Mouse (Mus musculus) forebrain, embryonic 13.5 days (tissue): ENCODE measurements around the gene Creb5. TPM values are rescaled to one million over a fixed set of nuclear protein-coding genes. Genes with fewer than 3 reads are reported as not detected.

Experiments used
- ATAC-seq: fragments of 200-750 bp; cut with Nextera tagmentation; 2 replicates; pipeline ENCODE4 v1.8.0; 2017
- H3K27ac ChIP-seq: fragments of 300-500 bp; sonication (generic); 2 replicates; pipeline ENCODE4 v1.5.1; 2015; ENCODE audit warnings: inconsistent platforms, mild to moderate bottlenecking, moderate library complexity
- H3K27me3 ChIP-seq: fragments of 300-500 bp; sonication (generic); 2 replicates; pipeline ENCODE4 v1.6.1; 2015; ENCODE audit warnings: mild to moderate bottlenecking, inconsistent platforms
- H3K36me3 ChIP-seq: fragments of 300-500 bp; sonication (generic); 2 replicates; pipeline ENCODE4 v1.6.1; 2015; ENCODE audit warnings: mild to moderate bottlenecking, inconsistent platforms; ENCODE audit not compliant: poor library complexity, severe bottlenecking
- H3K4me1 ChIP-seq: fragments of 300-500 bp; sonication (generic); 2 replicates; pipeline ENCODE4 v1.6.1; 2015; ENCODE audit warnings: inconsistent platforms
- H3K4me2 ChIP-seq: fragments of 300-500 bp; sonication (generic); 2 replicates; pipeline ENCODE4 v1.6.1; 2015; ENCODE audit warnings: inconsistent platforms, mild to moderate bottlenecking, moderate library complexity
- H3K4me3 ChIP-seq: fragments of 300-500 bp; sonication (generic); 2 replicates; pipeline ENCODE4 v1.5.1; 2015; ENCODE audit warnings: mild to moderate bottlenecking, inconsistent platforms
- H3K9ac ChIP-seq: fragments of 300-500 bp; sonication (generic); 2 replicates; pipeline ENCODE4 v1.6.1; 2015; ENCODE audit warnings: mild to moderate bottlenecking, inconsistent platforms
- H3K9me3 ChIP-seq: fragments of 300-500 bp; sonication (generic); replicated peaks from 2 replicates; pipeline ENCODE4 v1.6.1; 2016; ENCODE audit warnings: inconsistent platforms
- WGBS: fragments of 180-500 bp; shearing (Covaris S2); methylation state at CpG from one replicate; pipeline ENCODE4 v1.1.7; 2015; 5-methylcytosine and 5-hydroxymethylcytosine counted together
- polyA plus RNA-seq: library from polyadenylated mRNA; unstranded; fragments of >200 nt; fragmentation: Nextera tagmentation; extraction: Ambion mirVana; gene quantifications from 2 replicates; pipeline ENCODE4 v1.2.1, GENCODE M21; 2015

Gene Creb5
- polyA plus RNA-seq, 1 experiment from 2014 or later = 31.7 TPM

- WGBS = 92% methylated on average over 3 of the region's 3 CpGs
- no peaks in the 10 kb centered on the region for H3K9me3 ChIP-seq
- no peak overlapping the region for H3K9ac ChIP-seq
- no peaks in the 10 kb centered on the region for H3K27me3 ChIP-seq
- no peaks in the 10 kb centered on the region for H3K36me3 ChIP-seq
- H3K4me1 ChIP-seq = no peaks in the 10 kb centered on the region
- ATAC-seq = no peak
- no peak overlapping the region for H3K27ac ChIP-seq
- H3K4me2 ChIP-seq = no peak overlapping the region
- H3K4me3 ChIP-seq = no peak overlapping the region
These were observed 221.9 kb downstream of the Creb5 start for GRCm38 (mm10) chr6:53508847-53509494.

DNA sequence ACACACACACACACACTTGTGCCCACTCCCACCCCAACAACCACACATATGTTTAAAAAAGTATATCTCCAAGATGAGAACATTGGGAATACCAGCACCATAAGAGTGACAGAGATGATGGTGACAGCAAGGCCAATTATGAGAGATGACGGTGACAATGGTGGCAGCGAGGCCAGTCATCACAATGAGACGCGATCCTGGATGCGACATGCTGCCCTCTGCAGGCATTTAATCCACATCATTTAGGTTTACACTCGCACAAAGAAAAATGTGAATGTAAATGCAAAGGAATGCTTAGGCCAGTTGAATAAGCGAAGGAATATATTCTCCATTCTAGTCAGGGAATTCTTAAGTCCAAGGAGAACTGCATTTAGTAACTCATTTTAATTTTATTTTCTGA lies 222.9 kb downstream of the Creb5 start:
- H3K4me2 ChIP-seq = no peak overlapping the region
- H3K4me3 ChIP-seq = no peak overlapping the region
- H3K9me3 ChIP-seq = no peaks in the 10 kb centered on the region
- no peak overlapping the region for H3K9ac ChIP-seq
- 64% methylated on average over 7 of the region's 7 CpGs for WGBS
- ATAC-seq = no peak
- no peaks in the 10 kb centered on the region for H3K4me1 ChIP-seq
- H3K27ac ChIP-seq = no peak overlapping the region
- no peaks in the 10 kb centered on the region for H3K36me3 ChIP-seq
- H3K27me3 ChIP-seq = no peaks in the 10 kb centered on the region

GRCm38 (mm10) chr6:53512226-53512625 lies 225.2 kb downstream of the Creb5 start:
- WGBS = 86% methylated on average over 8 of the region's 8 CpGs
- no peaks in the 10 kb centered on the region for H3K9me3 ChIP-seq

GRCm38 (mm10) chr6:53513380-53513779 lies 226.3 kb downstream of the Creb5 start:
- Histone ChIP-seq H3K4me2 (no peak overlapping the region), H3K9ac (no peak overlapping the region), H3K4me1 (peaks cover 4% of the 10 kb centered on the region; the same call in 1 of the 2 replicates), H3K9me3 (no peaks in the 10 kb centered on the region), H3K4me3 (no peak overlapping the region), H3K27ac (no peak overlapping the region), H3K36me3 (no peaks in the 10 kb centered on the region), H3K27me3 (no peaks in the 10 kb centered on the region)
- WGBS = 87% methylated on average over 2 of the region's 2 CpGs
- ATAC-seq = no peak

More at GRCm38 (mm10) chr6:53512226-53512625, 225.2 kb downstream of the Creb5 start:
- Histone ChIP-seq H3K27me3 (no peaks in the 10 kb centered on the region), H3K4me2 (no peak overlapping the region), H3K4me3 (no peak overlapping the region), H3K27ac (no peak overlapping the region), H3K9ac (no peak overlapping the region), H3K4me1 (peaks cover 2% of the 10 kb centered on the region; the same call in 1 of the 2 replicates), H3K36me3 (no peaks in the 10 kb centered on the region)
- ATAC-seq = no peak

DNA sequence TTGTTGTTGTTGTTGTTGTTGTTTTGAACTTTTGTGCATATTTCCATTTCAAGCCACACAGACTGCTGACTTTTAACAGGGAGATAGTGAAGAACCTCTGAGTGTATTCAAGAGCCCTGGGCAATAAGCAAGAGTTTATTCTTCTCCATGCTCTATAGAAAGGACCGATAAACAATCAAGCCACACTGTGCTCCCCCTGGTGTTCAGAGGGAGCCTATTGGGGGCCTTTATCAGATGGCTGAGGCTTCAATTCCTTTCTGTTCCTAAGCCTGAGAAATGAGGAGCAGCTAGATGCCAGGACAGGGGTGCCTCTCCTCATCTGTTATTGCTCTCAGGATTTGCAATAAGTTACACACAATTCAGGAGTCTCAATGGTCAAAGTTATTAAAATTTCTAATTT lies 227.8 kb downstream of the Creb5 start:
- Histone ChIP-seq H3K9ac (no peak overlapping the region), H3K4me1 (peaks cover 4% of the 10 kb centered on the region; the same call in 1 of the 2 replicates), H3K4me2 (no peak overlapping the region), H3K9me3 (no peaks in the 10 kb centered on the region), H3K27ac (no peak overlapping the region), H3K27me3 (no peaks in the 10 kb centered on the region), H3K4me3 (no peak overlapping the region), H3K36me3 (no peaks in the 10 kb centered on the region)
- ATAC-seq = no peak
- 48% methylated on average over 1 of the region's 1 CpGs for WGBS

GRCm38 (mm10) chr6:53515611-53516010 lies 228.5 kb downstream of the Creb5 start:
- Histone ChIP-seq H3K4me2 (no peak overlapping the region), H3K27me3 (no peaks in the 10 kb centered on the region), H3K4me1 (peaks cover 4% of the 10 kb centered on the region; the same call in 1 of the 2 replicates), H3K4me3 (no peak overlapping the region), H3K27ac (no peak overlapping the region), H3K36me3 (no peaks in the 10 kb centered on the region), H3K9me3 (no peaks in the 10 kb centered on the region), H3K9ac (no peak overlapping the region)
- ATAC-seq = no peak
- 81% methylated on average over 4 of the region's 4 CpGs for WGBS

GRCm38 (mm10) chr6:53517371-53517945 lies 230.4 kb downstream of the Creb5 start:
- Histone ChIP-seq H3K27me3 (no peaks in the 10 kb centered on the region), H3K9me3 (no peaks in the 10 kb centered on the region), H3K4me1 (peaks cover 4% of the 10 kb centered on the region; the same call in 1 of the 2 replicates), H3K9ac (no peak overlapping the region), H3K36me3 (no peaks in the 10 kb centered on the region), H3K27ac (no peak overlapping the region), H3K4me3 (no peak overlapping the region), H3K4me2 (no peak overlapping the region)
- WGBS = 44% methylated on average over 5 of the region's 5 CpGs
- no peak for ATAC-seq

DNA sequence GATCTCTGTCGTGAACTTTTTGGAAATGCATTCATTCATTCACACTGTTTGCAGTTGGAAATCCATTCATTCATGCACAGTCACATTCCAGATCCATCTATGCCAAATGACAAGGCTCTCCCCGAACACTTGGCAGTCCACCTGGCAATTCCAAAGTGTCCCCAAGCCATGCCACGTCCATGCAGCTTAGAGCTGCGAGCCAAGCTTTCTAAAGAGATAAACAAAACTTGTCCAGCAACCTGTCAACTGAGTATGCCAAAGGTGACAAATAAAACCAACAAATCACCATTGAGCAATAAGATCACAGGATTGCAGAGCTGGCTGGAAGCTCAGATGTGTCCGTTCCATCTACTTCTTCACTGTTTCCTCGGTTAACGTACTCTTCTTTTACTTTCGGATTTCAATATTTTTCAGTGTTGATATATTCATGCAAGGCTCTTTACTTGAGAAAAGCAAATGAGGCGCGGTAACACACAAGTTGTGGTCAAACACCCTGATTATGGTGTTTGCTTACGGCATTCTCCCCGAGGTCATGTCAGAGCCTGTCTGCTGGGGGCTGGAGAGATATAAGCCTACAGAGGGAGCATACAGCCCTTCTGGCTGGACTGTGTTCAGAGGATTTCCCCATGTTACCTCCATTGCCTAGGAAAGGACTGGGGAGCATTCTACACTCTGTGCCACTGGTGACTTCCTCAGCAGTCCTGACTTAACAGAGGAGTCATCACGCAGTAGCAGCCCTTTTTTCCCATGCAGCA lies 236.8 kb downstream of the Creb5 start:
- Histone ChIP-seq H3K27me3 (no peaks in the 10 kb centered on the region), H3K4me1 (no peaks in the 10 kb centered on the region), H3K9me3 (no peaks in the 10 kb centered on the region), H3K9ac (no peak overlapping the region), H3K27ac (no peak overlapping the region), H3K4me2 (no peak overlapping the region), H3K36me3 (no peaks in the 10 kb centered on the region), H3K4me3 (no peak overlapping the region)
- WGBS = 92% methylated on average over 13 of the region's 13 CpGs
- no peak for ATAC-seq

DNA sequence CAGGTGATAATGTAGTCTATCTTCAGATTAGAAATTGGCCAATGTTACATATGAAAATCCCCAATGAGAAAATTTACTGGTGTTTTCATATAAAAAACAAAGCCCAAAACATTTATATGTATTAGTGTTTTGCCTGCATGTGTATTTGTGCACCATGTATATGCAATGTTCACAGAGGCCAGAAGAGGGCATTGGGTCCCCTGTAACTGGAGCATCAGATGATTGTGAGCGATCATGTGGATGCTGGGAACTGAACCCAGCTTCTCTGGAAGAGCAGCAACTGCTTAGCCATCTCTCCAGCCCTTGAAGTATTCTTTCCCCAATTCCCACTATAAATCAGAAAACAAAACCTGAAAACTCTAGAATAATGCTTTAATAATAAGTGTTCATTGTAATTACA lies 239.4 kb downstream of the Creb5 start:
- Histone ChIP-seq H3K9me3 (no peaks in the 10 kb centered on the region), H3K4me3 (no peak overlapping the region), H3K4me2 (no peak overlapping the region), H3K27me3 (no peaks in the 10 kb centered on the region), H3K4me1 (no peaks in the 10 kb centered on the region), H3K27ac (no peak overlapping the region), H3K9ac (no peak overlapping the region), H3K36me3 (no peaks in the 10 kb centered on the region)
- 97% methylated on average over 1 of the region's 1 CpGs for WGBS
- no peak for ATAC-seq

DNA sequence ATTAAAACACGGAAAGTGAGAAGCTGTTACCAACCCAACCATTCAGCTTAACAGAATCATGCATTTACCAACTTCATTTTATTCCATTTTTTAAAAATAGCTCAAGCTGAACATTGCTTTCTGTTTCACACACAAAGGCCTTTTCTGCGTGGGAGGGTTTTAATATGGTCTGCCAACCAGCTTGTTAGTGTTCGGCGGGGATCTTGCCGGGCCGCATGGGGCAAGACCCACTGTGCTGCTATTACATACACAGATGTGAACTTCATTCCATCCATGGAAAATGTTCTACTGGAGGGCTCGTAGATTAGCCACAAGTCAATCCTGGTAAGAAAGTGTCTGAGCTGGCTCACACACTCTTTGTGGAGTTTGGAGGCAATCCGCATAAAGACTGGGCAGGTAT lies 243.7 kb downstream of the Creb5 start:
- no peaks in the 10 kb centered on the region for H3K4me1 ChIP-seq
- no peak overlapping the region for H3K9ac ChIP-seq
- no peak overlapping the region for H3K4me2 ChIP-seq
- 88% methylated on average over 8 of the region's 8 CpGs for WGBS
- no peak overlapping the region for H3K4me3 ChIP-seq
- no peaks in the 10 kb centered on the region for H3K36me3 ChIP-seq
- H3K27ac ChIP-seq = no peak overlapping the region
- no peak for ATAC-seq
- no peaks in the 10 kb centered on the region for H3K27me3 ChIP-seq
- no peaks in the 10 kb centered on the region for H3K9me3 ChIP-seq

GRCm38 (mm10) chr6:53531461-53531860 lies 244.4 kb downstream of the Creb5 start:
- Histone ChIP-seq H3K9ac (no peak overlapping the region), H3K4me2 (no peak overlapping the region), H3K4me3 (no peak overlapping the region), H3K9me3 (no peaks in the 10 kb centered on the region), H3K27ac (no peak overlapping the region), H3K36me3 (no peaks in the 10 kb centered on the region), H3K4me1 (no peaks in the 10 kb centered on the region), H3K27me3 (no peaks in the 10 kb centered on the region)
- ATAC-seq = no peak
- 97% methylated on average over 4 of the region's 4 CpGs for WGBS

DNA sequence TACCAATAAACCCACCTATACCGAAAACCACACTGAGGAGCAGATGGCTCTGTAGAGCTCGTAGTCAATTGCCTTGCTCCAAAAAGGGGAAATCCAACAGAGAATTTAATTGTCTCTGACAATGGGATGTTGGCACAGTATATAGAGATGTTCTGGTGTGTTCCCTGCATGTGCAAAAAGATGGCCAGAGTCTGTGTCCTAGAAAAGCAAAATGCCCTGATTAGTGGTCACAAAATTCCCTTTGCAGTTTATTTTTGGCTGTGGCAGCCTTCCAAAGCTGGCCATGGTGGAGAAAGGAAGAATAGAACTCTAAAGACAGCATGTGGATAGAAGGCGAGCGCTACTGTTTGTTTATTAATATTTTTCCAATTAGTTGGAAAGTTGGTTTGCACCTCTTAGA lies 250.5 kb downstream of the Creb5 start:
- no peak overlapping the region for H3K4me2 ChIP-seq
- H3K36me3 ChIP-seq = no peaks in the 10 kb centered on the region
- no peak overlapping the region for H3K4me3 ChIP-seq
- H3K27ac ChIP-seq = no peak overlapping the region
- no peaks in the 10 kb centered on the region for H3K4me1 ChIP-seq
- H3K27me3 ChIP-seq = no peaks in the 10 kb centered on the region
- H3K9ac ChIP-seq = no peak overlapping the region
- 90% methylated on average over 4 of the region's 4 CpGs for WGBS
- no peak for ATAC-seq
- H3K9me3 ChIP-seq = no peaks in the 10 kb centered on the region
